Comparison of ENCODE assay signal across 9 mouse cellular contexts in genomic region chr4:135241106-135241505, GRCm38 (mm10). TPM values are rescaled to one million over a fixed set of nuclear protein-coding genes. Genes with fewer than 3 reads are reported as not detected.
DNase-seq lines count a peak whose midpoint lies in the region; ATAC-seq and TF ChIP-seq lines count a peak whose summit lies in the region.
"Had no signal": no experiment of that assay in that cellular context is flagged by ENCODE, and none has a peak within 500 bp of the region (broad histone marks: within the 10 kb centered on the region; RNA-seq: fewer than 3 reads in every experiment).

No protein-coding gene starts in this region.

- TF ChIP-seq EP300 in MEL (IDR thresholded peaks at IDR 0.05; ENCODE audit: low read depth in 1 of 2, low read length in 2 of 2): peak; percentile 16 to 26; a peak in 1 of 4 replicates

- 0 out of 2 replicates have a peak overlapping the region, but pooled peaks have one; percentile 25 for H3K27ac ChIP-seq in embryonic facial prominence, embryonic 12.5 days
- H3K27ac ChIP-seq in embryonic facial prominence, embryonic 10.5 days (replicated peaks): no peak overlapping the region
- peak overlapping the region; percentile 67; the same call in 1 of the 2 replicates for H3K27ac ChIP-seq in kidney, embryonic 14.5 days (ENCODE audit: low read depth, low read length)
- peak overlapping the region; percentile 39 for H3K27ac ChIP-seq in MEL (ENCODE audit: control insufficient read depth, low read depth, low read length)
- H3K27ac ChIP-seq in liver, embryonic 12.5 days: peak overlapping the region; percentile 85
- H3K27ac ChIP-seq: midbrain, embryonic 12.5 days had no signal

- TF ChIP-seq POLR2A in MEL (IDR thresholded peaks at IDR 0.05; ENCODE audit: control insufficient read depth in 1 of 2, insufficient read depth in 1 of 2, low read depth in 1 of 2, low read length in 2 of 2, poor library complexity in 1 of 2): no peak

- H3K4me1 ChIP-seq in embryonic facial prominence, embryonic 12.5 days: peaks cover 35% of the 10 kb centered on the region
- peaks cover 18% of the 10 kb centered on the region for H3K4me1 ChIP-seq in embryonic facial prominence, embryonic 10.5 days
- peaks cover 43% of the 10 kb centered on the region for H3K4me1 ChIP-seq in kidney, embryonic 14.5 days (ENCODE audit: control insufficient read depth, insufficient read depth, low read length)
- H3K4me1 ChIP-seq in MEL (ENCODE audit: control insufficient read depth in 1 of 2, insufficient read depth in 2 of 2, low read length in 2 of 2): peaks cover 41 to 50% of the 10 kb centered on the region in 2 experiments
- peaks cover 100% of the 10 kb centered on the region for H3K4me1 ChIP-seq in liver, embryonic 12.5 days

- H3K4me2 ChIP-seq in embryonic facial prominence, embryonic 12.5 days (replicated peaks): no peak overlapping the region
- H3K4me2 ChIP-seq in kidney, embryonic 14.5 days (replicated peaks; ENCODE audit: low read depth, low read length): no peak overlapping the region
- peak overlapping the region; percentile 42; the same call in 1 of the 2 replicates for H3K4me2 ChIP-seq in liver, embryonic 12.5 days
- H3K4me2 ChIP-seq: midbrain, embryonic 12.5 days had no signal

- H3K79me2 ChIP-seq in MEL (ENCODE audit: control insufficient read depth, insufficient read depth, low read length, poor library complexity): peaks cover 23% of the 10 kb centered on the region

- no peak overlapping the region for H3K9ac ChIP-seq in embryonic facial prominence, embryonic 12.5 days
- H3K9ac ChIP-seq in kidney, embryonic 14.5 days (ENCODE audit: low read depth, low read length): no peak overlapping the region
- peak overlapping the region; percentile 18 for H3K9ac ChIP-seq in MEL (ENCODE audit: control insufficient read depth, low read depth, low read length, poor library complexity, severe bottlenecking)
- no peak overlapping the region for H3K9ac ChIP-seq in liver, embryonic 12.5 days
- H3K9ac ChIP-seq: midbrain, embryonic 12.5 days had no signal

- no peak overlapping the region for H3K4me3 ChIP-seq in embryonic facial prominence, embryonic 12.5 days
- no peak overlapping the region for H3K4me3 ChIP-seq in embryonic facial prominence, embryonic 10.5 days
- H3K4me3 ChIP-seq in kidney, embryonic 14.5 days (ENCODE audit: low read length): no peak overlapping the region
- H3K4me3 ChIP-seq in MEL (ENCODE audit: control insufficient read depth in 1 of 2, insufficient read depth in 1 of 2, low read depth in 2 of 2, low read length in 2 of 2): no peak overlapping the region
- no peak overlapping the region for H3K4me3 ChIP-seq in liver, embryonic 12.5 days
- H3K4me3 ChIP-seq: midbrain, embryonic 12.5 days had no signal

- ATAC-seq in embryonic facial prominence, embryonic 12.5 days (ENCODE audit: insufficient number of reproducible peaks, insufficient read depth, low FRiP score, low TSS enrichment): no peak
- ATAC-seq in kidney, embryonic 14.5 days (ENCODE audit: low FRiP score, low TSS enrichment): no peak
- no peak for ATAC-seq in liver, embryonic 12.5 days

- DNase-seq in embryonic facial prominence, embryonic 10.5 days (ENCODE audit: low spot score): no peak
- DNase-seq in kidney, adult 18-20 months: no peak
- DNase-seq in MEL (ENCODE audit: low read depth, low spot score): peak; percentile 90
- DNase-seq in left cerebral cortex, adult 11 months (ENCODE audit: low spot score): no peak
- DNase-seq in thymus, adult 18-20 months: no peak

- H3K36me3 ChIP-seq in embryonic facial prominence, embryonic 12.5 days: peaks cover 22% of the 10 kb centered on the region
- peaks cover 49% of the 10 kb centered on the region for H3K36me3 ChIP-seq in embryonic facial prominence, embryonic 10.5 days (replicated peaks)
- H3K36me3 ChIP-seq in kidney, embryonic 14.5 days (ENCODE audit: control insufficient read depth, insufficient read depth, low read length): peaks cover 15% of the 10 kb centered on the region
- H3K36me3 ChIP-seq in MEL (ENCODE audit: control insufficient read depth in 1 of 2, insufficient read depth in 2 of 2, low read length in 2 of 2): peaks cover 9 to 51% of the 10 kb centered on the region in 2 experiments
- peaks cover 39% of the 10 kb centered on the region for H3K36me3 ChIP-seq in liver, embryonic 12.5 days

- TF ChIP-seq RAD21 in MEL (IDR thresholded peaks at IDR 0.05; ENCODE audit: low read depth, low read length): no peak

- WGBS in embryonic facial prominence, embryonic 12.5 days: 75% methylated on average over 5 of the region's 5 CpGs
- WGBS in embryonic facial prominence, embryonic 10.5 days: 82% methylated on average over 5 of the region's 5 CpGs
- WGBS in kidney, embryonic 14.5 days: 69% methylated on average over 5 of the region's 5 CpGs
- WGBS in liver, embryonic 12.5 days (ENCODE audit: insufficient replicate concordance): 53% methylated on average over 5 of the region's 5 CpGs

- H3K9me3 ChIP-seq in embryonic facial prominence, embryonic 12.5 days: no peaks in the 10 kb centered on the region
- H3K9me3 ChIP-seq in embryonic facial prominence, embryonic 10.5 days: no peaks in the 10 kb centered on the region
- no peaks in the 10 kb centered on the region for H3K9me3 ChIP-seq in kidney, embryonic 14.5 days (ENCODE audit: control insufficient read depth, low read length)
- H3K9me3 ChIP-seq in MEL (replicated peaks; ENCODE audit: insufficient read depth, low read length): no peaks in the 10 kb centered on the region
- H3K9me3 ChIP-seq in liver, embryonic 12.5 days (replicated peaks): no peaks in the 10 kb centered on the region
- H3K9me3 ChIP-seq: midbrain, embryonic 12.5 days had no signal

- no peaks in the 10 kb centered on the region for H3K27me3 ChIP-seq in embryonic facial prominence, embryonic 12.5 days
- H3K27me3 ChIP-seq in embryonic facial prominence, embryonic 10.5 days (replicated peaks; ENCODE audit: low read depth, poor library complexity, severe bottlenecking): no peaks in the 10 kb centered on the region
- no peaks in the 10 kb centered on the region for H3K27me3 ChIP-seq in kidney, embryonic 14.5 days (ENCODE audit: control insufficient read depth, insufficient read depth, low read length)
- H3K27me3 ChIP-seq in MEL (ENCODE audit: control insufficient read depth in 1 of 2, insufficient read depth in 2 of 2, low read length in 2 of 2): no peaks in the 10 kb centered on the region
- H3K27me3 ChIP-seq in liver, embryonic 12.5 days (replicated peaks): no peaks in the 10 kb centered on the region
- H3K27me3 ChIP-seq: midbrain, embryonic 12.5 days had no signal

- TF ChIP-seq CTCF in MEL (IDR thresholded peaks at IDR 0.05 in 2 of 3, conservative IDR thresholded peaks at IDR 0.05 in 1 of 3; ENCODE audit: control insufficient read depth in 1 of 3, insufficient read depth in 1 of 3, low read depth in 2 of 3, low read length in 3 of 3, poor library complexity in 1 of 3, severe bottlenecking in 1 of 3): no peak

TF ChIP-seq in MEL, 35 proteins besides CTCF, POLR2A, EP300 and RAD21:
- TF ChIP-seq HCFC1 (IDR thresholded peaks at IDR 0.05; ENCODE audit: low read depth, low read length): peak; percentile 8; the same call in 1 of the 2 replicates
- TF ChIP-seq TBP (IDR thresholded peaks at IDR 0.05; ENCODE audit: low read depth, low read length): 0 out of 2 replicates have a peak, but pooled peaks have one; percentile 3
- no peak for TF ChIP-seq NELFE (IDR thresholded peaks at IDR 0.05; ENCODE audit: low read depth, low read length)
- TF ChIP-seq TCF12 (IDR thresholded peaks at IDR 0.05; ENCODE audit: low read depth, low read length): 0 out of 2 replicates have a peak, but pooled peaks have one; percentile 4
- peak; percentile 52; the same call in 1 of the 2 replicates for TF ChIP-seq ETS1 (IDR thresholded peaks at IDR 0.05; ENCODE audit: low read depth, low read length)
- TF ChIP-seq MXI1 (IDR thresholded peaks at IDR 0.05; ENCODE audit: low read depth, low read length): 0 out of 2 replicates have a peak, but pooled peaks have one; percentile 21
- TF ChIP-seq USF1 (IDR thresholded peaks at IDR 0.05; ENCODE audit: low read depth, low read length): no peak
- peak; percentile 39; the same call in 1 of the 2 replicates for TF ChIP-seq SIN3A (IDR thresholded peaks at IDR 0.05; ENCODE audit: low read length)
TF ChIP-seq in MEL: peak in this region for 6.

RNA-seq across cellular contexts. Expression of gene Clic4, which starts 31.5 kb away (rescaled TPM):
- 171 and 176 TPM in 2 replicates for polyA plus RNA-seq in embryonic facial prominence, embryonic 12.5 days (2016; fragmentation: Nextera tagmentation; extraction: Ambion mirVana)
- 207 and 211 TPM in 2 replicates for polyA plus RNA-seq in embryonic facial prominence, embryonic 10.5 days (2016; fragmentation: Nextera tagmentation; extraction: Ambion mirVana)
- 68.5 and 132 TPM in 2 replicates for polyA plus RNA-seq in kidney, embryonic 14.5 days (2014; fragmentation: Nextera tagmentation; extraction: Ambion mirVana)
- total RNA-seq in MEL (2012; rRNA removed): 32.9 and 51.1 TPM in 2 replicates
- polyA plus RNA-seq in MEL (2012; ENCODE audit: insufficient read depth in 1 of 2, insufficient read length in 2 of 2, low read depth in 1 of 2, low replicate concordance in 2 of 2, missing spikeins in 1 of 2): 100 to 1,000 TPM in 1 of 2 experiments, 10 to 100 TPM in 1; 83.8 to 274 TPM
- polyA plus RNA-seq in liver, embryonic 12.5 days (2016; fragmentation: Nextera tagmentation; extraction: Ambion mirVana): 161 and 169 TPM in 2 replicates
